Mouse (Mus musculus): ENCODE data around the gene Clca2. TPM values are rescaled to one million over a fixed set of nuclear protein-coding genes. Genes with fewer than 3 reads are reported as not detected.

Gene Clca2
- total and polyA plus RNA-seq, 2 experiments from 2014 or later = 0.05 TPM; not detected in 1

DNA sequence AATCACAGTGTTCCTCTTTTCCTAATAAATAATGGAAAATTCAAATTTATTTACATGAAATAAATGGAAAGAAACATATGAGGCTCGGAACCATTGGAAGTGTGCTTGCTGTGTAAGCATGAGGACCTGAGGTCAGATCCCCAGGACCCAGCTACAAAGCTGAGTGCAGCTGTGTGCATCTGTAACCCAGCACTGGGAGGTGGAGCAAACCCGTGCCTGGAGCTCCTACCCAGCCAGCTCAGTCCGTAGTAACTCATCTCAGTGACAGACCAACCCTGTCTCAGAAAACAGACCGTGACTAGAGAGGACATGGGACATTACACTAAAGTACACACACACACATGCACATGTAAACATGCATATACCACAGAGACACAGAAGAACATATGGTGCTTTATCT is 41.0 kb upstream of the Clca2 start:
- no peaks in the 10 kb centered on the region for H3K27me3 ChIP-seq (ENCODE audit: control insufficient read depth, insufficient read depth, low read length)
- no peaks in the 10 kb centered on the region for H3K9me3 ChIP-seq (replicated peaks; ENCODE audit: control insufficient read depth, low read length)
- WGBS = 87% methylated on average over 4 of the region's 4 CpGs
- no peak for ATAC-seq (ENCODE audit: insufficient read depth, low read depth)
- H3K4me2 ChIP-seq (ENCODE audit: low read depth, low read length) = no peak overlapping the region
- no peak for TF ChIP-seq CTCF (IDR thresholded peaks at IDR 0.05; ENCODE audit: low read depth)
- TF ChIP-seq EP300 (IDR thresholded peaks at IDR 0.05; ENCODE audit: low read depth) = no peak
- peaks cover 3% of the 10 kb centered on the region for H3K36me3 ChIP-seq (replicated peaks; ENCODE audit: control insufficient read depth, insufficient read depth, low read length)
- no peaks in the 10 kb centered on the region for H3K4me1 ChIP-seq (ENCODE audit: control insufficient read depth, insufficient read depth)
- no peak for DNase-seq (ENCODE audit: low spot score)
- no peak overlapping the region for H3K27ac ChIP-seq (ENCODE audit: low read depth)
- H3K9ac ChIP-seq (replicated peaks; ENCODE audit: low read depth, low read length) = no peak overlapping the region
- no peak overlapping the region for H3K4me3 ChIP-seq (ENCODE audit: low read depth, low read length)

DNA sequence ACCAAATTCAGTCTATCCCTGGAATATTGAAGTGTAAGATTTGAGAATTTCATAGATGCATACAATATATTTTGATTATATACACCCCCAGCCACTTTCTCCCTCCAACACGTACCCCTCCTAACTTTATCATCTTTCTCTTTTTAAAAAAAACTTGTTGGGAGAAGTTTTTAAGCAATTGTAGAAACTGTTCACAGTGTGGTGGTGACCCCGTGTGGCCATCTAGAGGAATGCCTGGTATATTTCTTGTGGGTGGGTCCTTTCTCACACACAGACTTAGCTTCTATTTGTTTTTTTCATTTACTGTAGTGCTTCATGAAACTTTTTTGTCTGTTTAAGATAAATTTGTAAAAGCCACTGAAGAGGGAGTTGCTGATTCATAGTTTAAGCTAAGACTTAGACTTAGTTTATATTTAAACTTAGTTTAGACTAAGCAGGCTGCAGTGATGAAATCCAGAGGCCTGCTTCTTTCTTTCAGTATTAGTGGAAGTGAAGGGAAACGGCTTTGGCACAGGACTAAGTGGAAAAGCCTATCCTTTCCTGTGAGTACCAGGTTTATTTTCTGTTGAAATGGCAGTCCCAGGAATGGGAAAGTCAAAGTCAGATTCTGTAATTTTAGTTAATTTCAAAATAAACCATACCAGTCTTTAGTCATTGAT is 32.1 kb upstream of the Clca2 start:
- no peak overlapping the region for H3K9ac ChIP-seq (replicated peaks; ENCODE audit: low read depth, low read length)
- H3K4me3 ChIP-seq (ENCODE audit: low read depth, low read length) = no peak overlapping the region
- H3K27ac ChIP-seq (ENCODE audit: low read depth) = no peak overlapping the region
- peak; percentile 58 for DNase-seq (ENCODE audit: low spot score)
- WGBS = 17% methylated on average over 3 of the region's 3 CpGs
- peaks cover 36% of the 10 kb centered on the region for H3K36me3 ChIP-seq (replicated peaks; ENCODE audit: control insufficient read depth, insufficient read depth, low read length)
- ATAC-seq (ENCODE audit: insufficient read depth, low read depth) = no peak
- no peaks in the 10 kb centered on the region for H3K27me3 ChIP-seq (ENCODE audit: control insufficient read depth, insufficient read depth, low read length)
- H3K4me1 ChIP-seq (ENCODE audit: control insufficient read depth, insufficient read depth) = no peaks in the 10 kb centered on the region
- no peaks in the 10 kb centered on the region for H3K9me3 ChIP-seq (replicated peaks; ENCODE audit: control insufficient read depth, low read length)
- no peak overlapping the region for H3K4me2 ChIP-seq (ENCODE audit: low read depth, low read length)
- peak; percentile 70 for TF ChIP-seq CTCF (IDR thresholded peaks at IDR 0.05; ENCODE audit: low read depth)
- TF ChIP-seq EP300 (IDR thresholded peaks at IDR 0.05; ENCODE audit: low read depth) = no peak

DNA sequence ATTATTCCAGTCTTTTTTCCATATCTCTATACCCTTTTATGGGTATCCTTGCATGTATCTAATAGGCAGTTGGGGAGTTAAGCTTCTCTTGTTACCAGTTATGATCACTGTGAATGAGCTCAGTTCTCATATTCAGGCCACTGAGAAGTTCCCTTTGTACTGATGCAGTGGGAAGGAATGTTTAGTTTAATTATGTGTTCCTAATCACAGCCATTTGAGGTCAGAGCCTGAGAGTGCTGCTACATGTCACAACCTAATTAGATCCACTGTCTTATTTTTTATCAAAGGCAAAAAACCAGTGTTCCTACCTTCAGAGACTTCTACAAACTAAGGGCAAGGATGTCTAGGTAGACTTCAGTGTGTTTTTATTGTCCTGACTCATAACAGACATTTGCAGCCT is 30.1 kb upstream of the Clca2 start:
- peaks cover 40% of the 10 kb centered on the region for H3K36me3 ChIP-seq (replicated peaks; ENCODE audit: control insufficient read depth, insufficient read depth, low read length)
- no peaks in the 10 kb centered on the region for H3K9me3 ChIP-seq (replicated peaks; ENCODE audit: control insufficient read depth, low read length)
- TF ChIP-seq EP300 (IDR thresholded peaks at IDR 0.05; ENCODE audit: low read depth) (no peak), CTCF (IDR thresholded peaks at IDR 0.05; ENCODE audit: low read depth) (no peak)
- H3K9ac ChIP-seq (replicated peaks; ENCODE audit: low read depth, low read length) = no peak overlapping the region
- no peaks in the 10 kb centered on the region for H3K4me1 ChIP-seq (ENCODE audit: control insufficient read depth, insufficient read depth)
- no peak for ATAC-seq (ENCODE audit: insufficient read depth, low read depth)
- no peaks in the 10 kb centered on the region for H3K27me3 ChIP-seq (ENCODE audit: control insufficient read depth, insufficient read depth, low read length)
- H3K27ac ChIP-seq (ENCODE audit: low read depth) = no peak overlapping the region
- DNase-seq (ENCODE audit: low spot score) = no peak
- H3K4me3 ChIP-seq (ENCODE audit: low read depth, low read length) = no peak overlapping the region
- no peak overlapping the region for H3K4me2 ChIP-seq (ENCODE audit: low read depth, low read length)

DNA sequence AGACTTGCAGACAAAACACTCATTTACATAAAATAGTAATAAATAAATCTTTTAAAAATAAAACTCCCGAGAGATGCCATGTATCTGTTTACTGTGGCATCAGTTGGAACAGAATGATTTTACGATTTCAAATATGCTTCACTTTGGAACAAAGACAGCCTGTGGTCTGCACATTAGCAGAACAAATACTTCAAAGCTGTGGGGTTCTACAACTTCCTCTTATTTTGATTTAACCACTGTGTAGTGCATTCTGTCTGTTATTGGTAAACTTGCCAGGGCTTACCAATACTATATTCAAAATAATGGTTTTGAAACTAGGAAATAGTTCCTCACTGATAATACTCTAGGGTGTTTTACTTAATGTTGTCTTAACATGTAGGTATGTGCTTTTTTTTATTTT is 27.4 kb upstream of the Clca2 start:
- H3K9ac ChIP-seq (replicated peaks; ENCODE audit: low read depth, low read length) = no peak overlapping the region
- H3K36me3 ChIP-seq (replicated peaks; ENCODE audit: control insufficient read depth, insufficient read depth, low read length) = peaks cover 24% of the 10 kb centered on the region
- DNase-seq (ENCODE audit: low spot score) (no peak), ATAC-seq (ENCODE audit: insufficient read depth, low read depth) (no peak)
- H3K4me3 ChIP-seq (ENCODE audit: low read depth, low read length) = no peak overlapping the region
- no peaks in the 10 kb centered on the region for H3K9me3 ChIP-seq (replicated peaks; ENCODE audit: control insufficient read depth, low read length)
- H3K27me3 ChIP-seq (ENCODE audit: control insufficient read depth, insufficient read depth, low read length) = no peaks in the 10 kb centered on the region
- 87% methylated on average over 2 of the region's 2 CpGs for WGBS
- no peak overlapping the region for H3K4me2 ChIP-seq (ENCODE audit: low read depth, low read length)
- no peak for TF ChIP-seq CTCF (IDR thresholded peaks at IDR 0.05; ENCODE audit: low read depth)
- no peak for TF ChIP-seq EP300 (IDR thresholded peaks at IDR 0.05; ENCODE audit: low read depth)
- H3K27ac ChIP-seq (ENCODE audit: low read depth) = no peak overlapping the region
- no peaks in the 10 kb centered on the region for H3K4me1 ChIP-seq (ENCODE audit: control insufficient read depth, insufficient read depth)

DNA sequence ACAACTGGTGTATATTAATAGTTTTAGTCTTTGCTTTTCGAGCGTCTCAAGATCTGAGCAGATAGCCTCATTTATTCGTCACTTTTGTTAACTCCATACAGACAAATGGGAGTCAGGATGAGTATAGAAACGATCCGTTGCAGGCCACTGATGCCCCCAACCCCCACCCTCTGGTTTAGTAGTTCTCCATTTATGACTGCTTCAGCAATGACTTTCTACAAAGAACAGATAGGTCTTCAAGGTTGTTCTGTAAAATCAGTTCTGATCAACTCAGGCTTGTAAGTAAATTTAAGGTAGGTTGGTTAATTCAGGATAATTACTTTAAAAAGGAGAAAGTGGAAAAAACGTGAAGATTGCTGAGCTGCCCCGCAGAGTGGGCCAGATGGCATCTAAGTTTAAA is 20.2 kb upstream of the Clca2 start:
- DNase-seq (ENCODE audit: low spot score) (no peak), ATAC-seq (ENCODE audit: insufficient read depth, low read depth) (no peak)
- Histone ChIP-seq H3K27ac (ENCODE audit: low read depth) (0 out of 2 replicates have a peak overlapping the region, but pooled peaks have one; percentile 98), H3K4me1 (ENCODE audit: control insufficient read depth, insufficient read depth) (peaks cover 4% of the 10 kb centered on the region; the same call in 1 of the 2 replicates), H3K27me3 (ENCODE audit: control insufficient read depth, insufficient read depth, low read length) (no peaks in the 10 kb centered on the region), H3K36me3 (replicated peaks; ENCODE audit: control insufficient read depth, insufficient read depth, low read length) (no peaks in the 10 kb centered on the region), H3K9me3 (replicated peaks; ENCODE audit: control insufficient read depth, low read length) (no peaks in the 10 kb centered on the region), H3K9ac (replicated peaks; ENCODE audit: low read depth, low read length) (no peak overlapping the region), H3K4me3 (ENCODE audit: low read depth, low read length) (peak overlapping the region; percentile 72), H3K4me2 (ENCODE audit: low read depth, low read length) (peak overlapping the region; percentile 76)
- 69% methylated on average over 7 of the region's 7 CpGs for WGBS
- TF ChIP-seq EP300 (IDR thresholded peaks at IDR 0.05; ENCODE audit: low read depth) = no peak
- TF ChIP-seq CTCF (IDR thresholded peaks at IDR 0.05; ENCODE audit: low read depth) = no peak

DNA sequence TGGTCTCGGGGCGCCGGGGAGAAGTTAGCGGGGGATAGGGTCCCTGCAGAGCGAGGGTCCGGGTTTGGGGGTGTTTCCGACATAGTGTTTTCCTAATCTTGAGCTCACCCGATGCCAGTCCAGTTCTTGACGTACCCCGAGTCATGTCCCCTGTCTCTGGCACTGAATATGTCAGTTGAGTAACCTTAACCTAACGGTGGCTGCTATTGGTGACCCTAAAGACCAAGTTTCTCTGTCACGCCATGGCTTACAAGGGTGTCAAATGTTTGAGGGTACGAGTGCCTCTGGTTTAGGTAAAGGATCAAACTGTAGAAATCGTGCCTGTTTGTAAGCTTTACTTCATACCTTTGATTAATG is 19.7 kb upstream of the Clca2 start:
- ATAC-seq (ENCODE audit: insufficient read depth, low read depth) (no peak), DNase-seq (ENCODE audit: low spot score) (no peak)
- Histone ChIP-seq H3K4me3 (ENCODE audit: low read depth, low read length) (peak overlapping the region; percentile 72), H3K27me3 (ENCODE audit: control insufficient read depth, insufficient read depth, low read length) (no peaks in the 10 kb centered on the region), H3K9me3 (replicated peaks; ENCODE audit: control insufficient read depth, low read length) (no peaks in the 10 kb centered on the region), H3K9ac (replicated peaks; ENCODE audit: low read depth, low read length) (peak overlapping the region; percentile 70), H3K4me2 (ENCODE audit: low read depth, low read length) (peak overlapping the region; percentile 76), H3K27ac (ENCODE audit: low read depth) (peak overlapping the region; percentile 98), H3K4me1 (ENCODE audit: control insufficient read depth, insufficient read depth) (peaks cover 4% of the 10 kb centered on the region; the same call in 1 of the 2 replicates), H3K36me3 (replicated peaks; ENCODE audit: control insufficient read depth, insufficient read depth, low read length) (no peaks in the 10 kb centered on the region)
- 2% methylated on average over 14 of the region's 14 CpGs for WGBS
- no peak for TF ChIP-seq EP300 (IDR thresholded peaks at IDR 0.05; ENCODE audit: low read depth)
- TF ChIP-seq CTCF (IDR thresholded peaks at IDR 0.05; ENCODE audit: low read depth) = no peak

All from heart, postnatal 0 days (tissue).